Mouse (Mus musculus) hindbrain, embryonic 15.5 days (tissue): ENCODE data around the gene Daam2. TPM values are rescaled to one million over a fixed set of nuclear protein-coding genes. Genes with fewer than 3 reads are reported as not detected.
A peak's percentile ranks its signal among the peaks of the same experiment; 100 is the strongest.

Source experiments
- ATAC-seq: fragments of 200-750 bp; cut with Nextera tagmentation; 2 replicates; pipeline ENCODE4 v1.8.0; 2017; ENCODE audit warnings: low read depth, moderate number of reproducible peaks, moderate TSS enrichment; ENCODE audit not compliant: low FRiP score
- H3K27ac ChIP-seq: fragments of 300-500 bp; sonication (generic); replicated peaks from 2 replicates; pipeline ENCODE4 v1.5.1; 2015; ENCODE audit warnings: mild to moderate bottlenecking, inconsistent platforms
- H3K27me3 ChIP-seq: fragments of 300-500 bp; sonication (generic); 2 replicates; pipeline ENCODE4 v1.6.1; 2015; ENCODE audit warnings: control low read depth, inconsistent platforms
- H3K36me3 ChIP-seq: fragments of 300-500 bp; sonication (generic); 2 replicates; pipeline ENCODE4 v1.6.1; 2015; ENCODE audit warnings: control low read depth, inconsistent platforms
- H3K4me1 ChIP-seq: fragments of 300-500 bp; sonication (generic); replicated peaks from 2 replicates; pipeline ENCODE4 v1.6.1; 2015; ENCODE audit warnings: control low read depth, inconsistent platforms
- H3K4me2 ChIP-seq: fragments of 300-500 bp; sonication (generic); 2 replicates; pipeline ENCODE4 v1.6.1; 2015; ENCODE audit warnings: moderate library complexity, mild to moderate bottlenecking, inconsistent platforms
- H3K4me3 ChIP-seq: fragments of 300-500 bp; sonication (generic); 2 replicates; pipeline ENCODE4 v1.5.1; 2015; ENCODE audit warnings: mild to moderate bottlenecking, inconsistent platforms
- H3K9ac ChIP-seq: fragments of 300-500 bp; sonication (generic); 2 replicates; pipeline ENCODE4 v1.6.1; 2015; ENCODE audit warnings: inconsistent platforms
- H3K9me3 ChIP-seq: fragments of 300-500 bp; sonication (generic); 2 replicates; pipeline ENCODE4 v1.6.1; 2016; ENCODE audit warnings: control low read depth, inconsistent platforms
- WGBS: fragments of 180-500 bp; shearing (Covaris S2); methylation state at CpG from one replicate; pipeline ENCODE4 v1.1.7; 2015; 5-methylcytosine and 5-hydroxymethylcytosine counted together
- polyA plus RNA-seq: library from polyadenylated mRNA; unstranded; fragments of >200 nt; fragmentation: Nextera tagmentation; extraction: Ambion mirVana; gene quantifications from 2 replicates; pipeline ENCODE4 v1.2.1, GENCODE M21; 2015

Daam2 gene
- polyA plus RNA-seq, 1 experiment from 2014 or later = 2.5 TPM

- ATAC-seq = no peak
- Histone ChIP-seq H3K27me3 (no peaks in the 10 kb centered on the region), H3K36me3 (no peaks in the 10 kb centered on the region), H3K27ac (no peak overlapping the region), H3K4me1 (peaks cover 7% of the 10 kb centered on the region; the same call in 1 of the 2 replicates), H3K9me3 (no peaks in the 10 kb centered on the region), H3K4me2 (no peak overlapping the region), H3K9ac (no peak overlapping the region), H3K4me3 (no peak overlapping the region)
- 60% methylated on average over 7 of the region's 7 CpGs for WGBS
Measured at GRCm38 (mm10) chr17:49528503-49529205, 35.5 kb downstream of the Daam2 start.

DNA sequence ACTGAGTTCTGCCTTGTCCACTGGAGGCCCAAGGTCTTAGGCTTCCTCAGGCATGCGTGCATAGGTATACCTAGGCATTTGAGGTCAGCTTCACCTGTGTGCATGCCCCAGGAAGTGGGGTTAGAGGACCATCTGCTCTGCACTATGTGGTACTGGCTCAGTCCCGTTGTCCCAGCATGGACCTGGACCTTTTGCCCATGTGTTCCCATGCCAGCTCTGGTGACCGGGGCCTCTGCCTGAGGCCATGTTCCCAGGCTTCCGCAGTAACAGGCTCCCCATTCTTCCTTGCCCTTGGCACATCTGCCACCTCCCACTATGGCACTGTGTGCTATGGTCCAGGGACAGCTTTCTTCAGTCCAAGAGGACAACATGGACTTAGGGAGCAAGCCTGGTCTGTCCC, 36.1 kb downstream of the Daam2 start:
- 86% methylated on average over 4 of the region's 4 CpGs for WGBS
- H3K27me3 ChIP-seq = no peaks in the 10 kb centered on the region
- H3K4me1 ChIP-seq = peaks cover 7% of the 10 kb centered on the region; the same call in 1 of the 2 replicates
- H3K27ac ChIP-seq = no peak overlapping the region
- no peak overlapping the region for H3K4me2 ChIP-seq
- no peak overlapping the region for H3K9ac ChIP-seq
- no peaks in the 10 kb centered on the region for H3K9me3 ChIP-seq
- no peak for ATAC-seq
- no peak overlapping the region for H3K4me3 ChIP-seq
- H3K36me3 ChIP-seq = no peaks in the 10 kb centered on the region

- H3K4me2 ChIP-seq = no peak overlapping the region
- no peak overlapping the region for H3K9ac ChIP-seq
- ATAC-seq = no peak
- H3K4me3 ChIP-seq = no peak overlapping the region
- H3K4me1 ChIP-seq = peaks cover 7% of the 10 kb centered on the region; the same call in 1 of the 2 replicates
- H3K9me3 ChIP-seq = no peaks in the 10 kb centered on the region
- WGBS = 88% methylated on average over 5 of the region's 5 CpGs
- no peak overlapping the region for H3K27ac ChIP-seq
- H3K27me3 ChIP-seq = no peaks in the 10 kb centered on the region
- H3K36me3 ChIP-seq = no peaks in the 10 kb centered on the region
Measured at GRCm38 (mm10) chr17:49526566-49526965, 37.6 kb downstream of the Daam2 start.

DNA sequence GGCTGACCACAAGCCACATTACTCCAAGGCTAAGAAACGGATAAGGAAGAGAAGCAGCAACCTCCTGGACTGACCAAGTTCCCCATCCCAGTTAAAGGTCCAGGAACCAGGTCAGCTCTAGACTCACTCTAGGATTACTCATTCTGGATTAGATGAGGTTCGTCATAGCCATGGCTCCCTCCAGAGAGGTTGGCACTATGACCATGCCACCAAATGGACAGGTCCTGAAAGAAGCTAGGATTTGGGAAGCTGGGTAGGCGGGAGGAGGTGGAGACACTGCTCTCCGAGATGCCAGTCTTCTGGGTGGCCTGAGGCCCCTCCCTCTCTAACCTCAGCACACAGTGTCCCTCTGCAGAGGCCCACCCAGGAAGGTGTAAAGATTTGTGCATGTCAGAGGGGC, 38.2 kb downstream of the Daam2 start:
- H3K4me1 ChIP-seq = peaks cover 7% of the 10 kb centered on the region; the same call in 1 of the 2 replicates
- H3K9me3 ChIP-seq = no peaks in the 10 kb centered on the region
- no peak for ATAC-seq
- no peak overlapping the region for H3K9ac ChIP-seq
- 82% methylated on average over 4 of the region's 4 CpGs for WGBS
- H3K27ac ChIP-seq = no peak overlapping the region
- H3K36me3 ChIP-seq = no peaks in the 10 kb centered on the region
- H3K4me2 ChIP-seq = no peak overlapping the region
- no peak overlapping the region for H3K4me3 ChIP-seq
- no peaks in the 10 kb centered on the region for H3K27me3 ChIP-seq

- no peak overlapping the region for H3K4me2 ChIP-seq
- no peaks in the 10 kb centered on the region for H3K36me3 ChIP-seq
- WGBS = 65% methylated on average over 2 of the region's 2 CpGs
- H3K27me3 ChIP-seq = no peaks in the 10 kb centered on the region
- H3K4me3 ChIP-seq = no peak overlapping the region
- H3K27ac ChIP-seq = no peak overlapping the region
- H3K9me3 ChIP-seq = no peaks in the 10 kb centered on the region
- no peak for ATAC-seq
- peaks cover 7% of the 10 kb centered on the region; the same call in 1 of the 2 replicates for H3K4me1 ChIP-seq
- no peak overlapping the region for H3K9ac ChIP-seq
Measured at GRCm38 (mm10) chr17:49524584-49524983, 39.6 kb downstream of the Daam2 start.

DNA sequence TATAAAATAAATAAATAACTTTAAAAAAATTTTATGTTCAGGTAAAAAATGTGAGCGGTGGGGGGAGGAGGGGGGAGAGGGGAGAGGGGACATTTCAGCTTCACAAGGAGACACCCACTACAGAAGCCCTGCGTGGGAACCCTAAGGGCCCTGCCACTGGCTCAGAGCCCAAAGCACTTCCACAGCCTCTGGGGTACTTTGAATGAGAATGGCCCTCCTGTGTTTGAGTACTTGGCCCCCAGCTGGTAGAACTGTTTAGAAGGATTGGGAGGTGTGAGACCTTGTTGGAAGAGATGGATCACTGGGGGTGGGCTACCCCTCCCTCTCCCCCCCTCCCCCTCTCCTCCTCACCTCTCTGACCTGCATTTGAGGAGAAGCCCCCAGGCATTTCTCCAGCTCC, 41.7 kb downstream of the Daam2 start:
- Histone ChIP-seq H3K27me3 (no peaks in the 10 kb centered on the region), H3K9me3 (no peaks in the 10 kb centered on the region), H3K36me3 (no peaks in the 10 kb centered on the region), H3K4me3 (no peak overlapping the region), H3K27ac (no peak overlapping the region), H3K9ac (no peak overlapping the region), H3K4me2 (no peak overlapping the region), H3K4me1 (no peaks in the 10 kb centered on the region)
- 0 out of 2 replicates have a peak, but pooled peaks have one; percentile 34 for ATAC-seq
- 32% methylated on average over 2 of the region's 2 CpGs for WGBS

- H3K9ac ChIP-seq = no peak overlapping the region
- no peaks in the 10 kb centered on the region for H3K36me3 ChIP-seq
- H3K9me3 ChIP-seq = no peaks in the 10 kb centered on the region
- no peak overlapping the region for H3K4me3 ChIP-seq
- ATAC-seq = no peak
- no peak overlapping the region for H3K4me2 ChIP-seq
- no peaks in the 10 kb centered on the region for H3K27me3 ChIP-seq
- no peaks in the 10 kb centered on the region for H3K4me1 ChIP-seq
- no peak overlapping the region for H3K27ac ChIP-seq
- 61% methylated on average over 7 of the region's 7 CpGs for WGBS
Measured at GRCm38 (mm10) chr17:49522002-49522401, 42.1 kb downstream of the Daam2 start.

GRCm38 (mm10) chr17:49520674-49521073, 43.5 kb downstream of the Daam2 start:
- Histone ChIP-seq H3K9ac (no peak overlapping the region), H3K36me3 (no peaks in the 10 kb centered on the region), H3K27ac (no peak overlapping the region), H3K4me2 (no peak overlapping the region), H3K27me3 (no peaks in the 10 kb centered on the region), H3K4me3 (no peak overlapping the region), H3K9me3 (no peaks in the 10 kb centered on the region), H3K4me1 (no peaks in the 10 kb centered on the region)
- WGBS = 67% methylated on average over 6 of the region's 6 CpGs
- ATAC-seq = no peak

DNA sequence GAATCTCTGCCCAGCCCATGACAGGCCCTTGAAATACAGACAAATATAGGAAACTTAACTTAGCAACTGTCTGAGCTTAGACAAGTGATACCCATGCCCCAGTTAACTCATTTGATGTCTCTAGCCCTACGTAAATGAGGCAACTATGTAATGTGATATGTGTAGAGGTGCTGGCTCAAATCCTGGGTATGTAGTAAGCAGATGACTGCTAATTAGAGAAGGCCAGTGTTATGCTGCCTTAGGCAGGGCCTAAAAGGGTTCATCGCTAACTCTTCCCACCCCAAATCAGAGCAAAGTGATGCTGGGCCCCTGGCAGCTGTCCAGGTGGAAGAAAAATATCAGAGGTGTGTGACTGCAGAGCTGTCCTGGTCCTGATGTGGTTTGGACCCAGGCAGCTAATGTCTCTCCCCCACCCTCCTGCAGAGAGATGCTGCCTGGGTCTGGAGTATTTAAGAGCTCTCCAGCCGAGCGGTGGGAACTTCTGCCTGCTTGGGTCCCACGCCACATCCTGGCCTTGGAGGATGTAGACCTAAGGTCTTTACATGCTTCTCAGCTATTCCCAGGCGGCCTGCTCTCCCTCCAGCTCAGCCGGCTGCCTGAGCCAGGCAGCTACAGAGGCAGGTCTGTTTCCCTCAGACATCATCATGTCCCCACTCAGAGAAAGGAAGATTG, 44.4 kb downstream of the Daam2 start:
- H3K4me1 ChIP-seq = no peaks in the 10 kb centered on the region
- H3K9me3 ChIP-seq = no peaks in the 10 kb centered on the region
- H3K27me3 ChIP-seq = no peaks in the 10 kb centered on the region
- 71% methylated on average over 7 of the region's 7 CpGs for WGBS
- H3K4me2 ChIP-seq = no peak overlapping the region
- H3K9ac ChIP-seq = no peak overlapping the region
- no peaks in the 10 kb centered on the region for H3K36me3 ChIP-seq
- ATAC-seq = 0 out of 2 replicates have a peak, but pooled peaks have one; percentile 44
- H3K4me3 ChIP-seq = no peak overlapping the region
- peak overlapping the region; percentile 17; the same call in 1 of the 2 replicates for H3K27ac ChIP-seq

DNA sequence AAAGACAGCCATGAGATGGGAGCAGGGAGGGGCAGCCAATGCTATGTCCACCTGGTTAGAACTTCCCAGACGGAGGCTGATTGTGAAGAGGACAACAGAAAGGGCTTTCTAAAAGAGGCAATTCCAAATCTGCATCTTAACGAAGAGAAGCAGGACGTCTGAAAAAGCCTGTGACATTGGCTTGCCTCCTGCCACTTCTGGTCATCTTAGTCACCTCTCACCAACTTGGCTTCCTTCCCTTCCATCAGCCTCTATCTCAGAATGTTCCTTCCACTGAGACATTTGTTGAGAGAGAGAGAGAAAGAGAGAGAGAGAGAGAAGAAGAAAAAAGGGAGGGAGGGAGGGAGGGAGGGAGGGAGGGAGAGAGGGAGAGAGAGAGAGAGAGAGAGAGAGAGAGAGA, 47.1 kb downstream of the Daam2 start:
- Histone ChIP-seq H3K4me1 (peaks cover 5% of the 10 kb centered on the region), H3K27ac (no peak overlapping the region), H3K27me3 (no peaks in the 10 kb centered on the region), H3K4me3 (no peak overlapping the region), H3K9ac (no peak overlapping the region), H3K9me3 (no peaks in the 10 kb centered on the region), H3K36me3 (no peaks in the 10 kb centered on the region), H3K4me2 (no peak overlapping the region)
- 43% methylated on average over 3 of the region's 3 CpGs for WGBS
- ATAC-seq = no peak

- Histone ChIP-seq H3K4me2 (no peak overlapping the region), H3K36me3 (no peaks in the 10 kb centered on the region), H3K27ac (no peak overlapping the region), H3K27me3 (no peaks in the 10 kb centered on the region), H3K9me3 (no peaks in the 10 kb centered on the region), H3K4me1 (peaks cover 5% of the 10 kb centered on the region), H3K4me3 (no peak overlapping the region), H3K9ac (no peak overlapping the region)
- 77% methylated on average over 4 of the region's 4 CpGs for WGBS
- ATAC-seq = no peak
Measured at GRCm38 (mm10) chr17:49515678-49516077, 48.5 kb downstream of the Daam2 start.

DNA sequence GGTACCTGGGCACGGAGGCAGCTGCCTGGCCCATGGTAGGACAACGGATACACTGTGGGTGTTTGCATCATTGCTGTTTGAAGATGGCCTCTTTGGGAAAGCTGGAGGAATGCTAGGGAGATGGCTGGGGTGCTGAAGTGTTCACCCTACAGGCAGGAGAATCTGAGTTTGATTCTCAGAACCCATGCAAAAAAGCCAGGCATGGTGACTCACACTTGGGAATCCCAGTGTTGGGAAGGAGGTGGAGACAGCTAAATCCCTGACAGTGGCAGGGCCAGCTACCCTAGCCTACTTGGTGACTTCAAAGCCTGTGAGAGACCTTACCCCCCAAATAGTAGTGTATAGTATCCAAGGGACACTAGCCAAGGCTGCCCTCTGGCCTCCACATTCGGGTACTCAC, 49.0 kb downstream of the Daam2 start:
- no peak overlapping the region for H3K9ac ChIP-seq
- H3K27me3 ChIP-seq = no peaks in the 10 kb centered on the region
- 92% methylated on average over 3 of the region's 3 CpGs for WGBS
- peaks cover 5% of the 10 kb centered on the region for H3K4me1 ChIP-seq
- no peak overlapping the region for H3K4me2 ChIP-seq
- no peaks in the 10 kb centered on the region for H3K9me3 ChIP-seq
- H3K4me3 ChIP-seq = no peak overlapping the region
- no peaks in the 10 kb centered on the region for H3K36me3 ChIP-seq
- H3K27ac ChIP-seq = no peak overlapping the region
- no peak for ATAC-seq
